8 mouse cellular contexts compared by ENCODE assay signal in the genomic region with DNA sequence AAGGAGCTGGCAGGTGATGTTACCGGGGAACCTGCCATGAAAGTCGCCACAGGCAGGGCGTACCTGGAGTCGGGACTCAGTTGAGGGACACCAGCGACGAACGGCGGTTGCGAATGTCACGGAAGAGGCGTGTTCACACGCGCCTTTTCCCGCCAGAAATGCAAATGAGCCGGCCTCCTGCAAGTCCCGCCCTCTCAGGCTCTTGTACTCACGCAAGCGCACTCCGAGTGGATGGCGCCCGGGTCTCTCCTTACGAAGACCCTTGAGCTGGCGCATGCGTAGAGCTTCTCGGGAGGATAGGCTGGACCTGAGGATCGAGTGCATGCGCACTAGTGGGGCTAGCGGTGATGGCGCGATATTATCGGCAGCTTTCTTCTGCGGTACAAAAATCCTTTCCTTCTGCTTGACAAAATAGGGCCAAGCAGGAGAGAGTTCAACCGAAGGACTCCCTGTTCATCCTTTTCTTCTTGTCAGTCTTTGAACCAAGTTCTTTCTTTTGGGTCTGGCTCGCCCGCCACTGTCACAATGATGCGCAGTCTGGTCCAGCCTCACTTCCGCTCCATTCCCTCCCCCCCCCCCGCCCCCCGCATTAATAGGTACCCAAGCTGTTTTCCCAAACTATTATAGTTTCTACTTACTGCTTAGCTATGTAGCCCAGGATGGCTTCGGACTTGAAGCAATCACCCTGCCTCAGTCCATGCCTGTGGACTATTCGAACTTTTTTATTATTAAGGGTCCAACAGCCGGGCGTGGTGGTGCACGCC. TPM values are rescaled to one million over a fixed set of nuclear protein-coding genes. Genes with fewer than 3 reads are reported as not detected.
DNase-seq lines count a peak whose midpoint lies in the region; ATAC-seq and TF ChIP-seq lines count a peak whose summit lies in the region.

Ccdc155 (minus strand) TSS at position 513 of the 764 bp plus-strand sequence.

- 0 out of 2 replicates have a peak, but pooled peaks have one; percentile 28 for TF ChIP-seq POLR2A in thymus, adult 2 months (IDR thresholded peaks at IDR 0.05; ENCODE audit: control insufficient read depth, extremely low read depth, insufficient read depth, low read length, poor library complexity)

- peak; percentile 96 for ATAC-seq in hindbrain, embryonic 11.5 days (ENCODE audit: low FRiP score)
- ATAC-seq in lung, embryonic 16.5 days (ENCODE audit: low read depth) = peak; percentile 97

- WGBS in hindbrain, embryonic 11.5 days = 9% methylated on average over 44 of the region's 44 CpGs
- 7% methylated on average over 41 of the region's 44 CpGs for WGBS in lung, embryonic 16.5 days
- WGBS in thymus, adult 2 months = 5% methylated on average over 43 of the region's 44 CpGs

- H3K4me2 ChIP-seq in hindbrain, embryonic 11.5 days (replicated peaks; ENCODE audit: low read depth, low read length) = peak within 1 kb of the TSS; percentile 21
- H3K4me2 ChIP-seq in lung, embryonic 16.5 days (ENCODE audit: low read depth, low read length) = peak within 1 kb of the TSS; percentile 67

- peak; percentile 93 for DNase-seq in MEL-GATA-1-ER (ENCODE audit: extremely low read depth, low read depth)
- peak; percentile 97 for DNase-seq in cerebellum, adult 9-11 months
- peak; percentile 90 to 95 for DNase-seq in frontal cortex, adult 2 months (ENCODE audit: extremely low spot score in 1 of 2, low spot score in 1 of 2)
- peak; percentile 99 for DNase-seq in hindbrain, embryonic 11.5 days (ENCODE audit: low spot score)
- peak; percentile 96 for DNase-seq in layer of hippocampus, adult 9-11 months
- DNase-seq in ovary, adult 18-20 months (ENCODE audit: low spot score) = peak; percentile 91
- peak; percentile 93 for DNase-seq in thymus, adult 2 months

- peak within 1 kb of the TSS; percentile 34; the same call in 1 of the 2 replicates for H3K9ac ChIP-seq in hindbrain, embryonic 11.5 days (ENCODE audit: low read depth, low read length)
- peak within 1 kb of the TSS; percentile 54 for H3K9ac ChIP-seq in lung, embryonic 16.5 days (ENCODE audit: low read length)

- TF ChIP-seq CTCF in thymus, adult 2 months (IDR thresholded peaks at IDR 0.05; ENCODE audit: borderline replicate concordance, control insufficient read depth, extremely low read depth, insufficient read depth, low read length, poor library complexity) = 0 out of 2 replicates have a peak, but pooled peaks have one; percentile 21

- peaks cover 8% of the 10 kb centered on the region for H3K27me3 ChIP-seq in hindbrain, embryonic 11.5 days (ENCODE audit: control insufficient read depth, insufficient read depth, low read length)
- no peaks in the 10 kb centered on the region for H3K27me3 ChIP-seq in lung, embryonic 16.5 days (ENCODE audit: control insufficient read depth, insufficient read depth, low read depth, low read length)
- H3K27me3 ChIP-seq in thymus, adult 2 months (ENCODE audit: control insufficient read depth, insufficient read depth, low read length) = no peaks in the 10 kb centered on the region

- H3K9me3 ChIP-seq in hindbrain, embryonic 11.5 days (ENCODE audit: control insufficient read depth, low read length) = no peaks in the 10 kb centered on the region
- H3K9me3 ChIP-seq in lung, embryonic 16.5 days (ENCODE audit: control insufficient read depth, low read length) = peaks cover 6% of the 10 kb centered on the region; the same call in 1 of the 2 replicates

- no peaks in the 10 kb centered on the region for H3K36me3 ChIP-seq in hindbrain, embryonic 11.5 days (ENCODE audit: control insufficient read depth, insufficient read depth, low read length)
- H3K36me3 ChIP-seq in lung, embryonic 16.5 days (ENCODE audit: control insufficient read depth, insufficient read depth, low read length) = no peaks in the 10 kb centered on the region
- H3K36me3 ChIP-seq in thymus, adult 2 months (ENCODE audit: control insufficient read depth, insufficient read depth, low read length) = no peaks in the 10 kb centered on the region

- peak within 1 kb of the TSS; percentile 34 for H3K4me3 ChIP-seq in hindbrain, embryonic 11.5 days (ENCODE audit: low read depth, low read length)
- H3K4me3 ChIP-seq in lung, embryonic 16.5 days (ENCODE audit: low read length) = peak within 1 kb of the TSS; percentile 57
- peak within 1 kb of the TSS; percentile 40 for H3K4me3 ChIP-seq in thymus, adult 2 months (ENCODE audit: control insufficient read depth, insufficient read depth, low read length)

- no peak within 1 kb of the TSS for H3K27ac ChIP-seq in hindbrain, embryonic 11.5 days (ENCODE audit: low read depth, low read length)
- H3K27ac ChIP-seq in lung, embryonic 16.5 days (ENCODE audit: low read length) = no peak within 1 kb of the TSS
- H3K27ac ChIP-seq in thymus, adult 2 months (ENCODE audit: control insufficient read depth, insufficient read depth, low read length) = no peak within 1 kb of the TSS

- H3K4me1 ChIP-seq in hindbrain, embryonic 11.5 days (replicated peaks; ENCODE audit: control insufficient read depth, insufficient read depth, low read length) = no peaks in the 10 kb centered on the region
- no peaks in the 10 kb centered on the region for H3K4me1 ChIP-seq in lung, embryonic 16.5 days (replicated peaks; ENCODE audit: control insufficient read depth, insufficient read depth, low read length)
- H3K4me1 ChIP-seq in thymus, adult 2 months (replicated peaks; ENCODE audit: control insufficient read depth, insufficient read depth, low read length) = peaks cover 11% of the 10 kb centered on the region

RNA-seq across cellular contexts. Expression of gene Ccdc155, which starts in this region (rescaled TPM):
- polyA plus RNA-seq in frontal cortex, adult 2 months (2012; rRNA removed) = 4.1 TPM in 2 replicates
- 0.31 and 0.40 TPM in 2 replicates for polyA plus RNA-seq in hindbrain, embryonic 11.5 days (2014; fragmentation: Nextera tagmentation; extraction: Ambion mirVana)
- polyA plus RNA-seq in lung, embryonic 16.5 days (2015; fragmentation: Nextera tagmentation; extraction: Ambion mirVana) = 1.3 TPM in 2 replicates
- polyA plus RNA-seq in thymus, adult 2 months (2012; rRNA removed) = 0.32 and 0.37 TPM in 2 replicates

Comparison
In these comparisons a context has a peak if more than half of its experiments do, and no peak if none do; other contexts are left out.
1. Peak in DNase-seq, ATAC-seq, H3K4me3 ChIP-seq, H3K9ac ChIP-seq and H3K4me2 ChIP-seq in hindbrain, embryonic 11.5 days; RNA of the gene not detected or under 1 TPM.
2. Peak in DNase-seq and H3K4me3 ChIP-seq in thymus, adult 2 months; RNA of the gene not detected or under 1 TPM.